Mouse (Mus musculus) heart, postnatal 36 days (tissue): ENCODE results near the gene Retnla. TPM values are rescaled to one million over a fixed set of nuclear protein-coding genes. Genes with fewer than 3 reads are reported as not detected.
"Not testable (repeated sequence)": the region's sequence is repeated elsewhere in the genome, so short reads cannot be mapped to it uniquely, and the experiment has no call there.

Source experiments
- DNase-seq, 2 experiments: peaks; one replicate each; pipeline ENCODE4 v3.0.0; 2021 to 2022
- intact Hi-C: fragments of 180-260 bp; cut with DNase I; formaldehyde crosslinking; loops from one replicate; pipeline ENCODE4 v1.15.1; 2025
- total RNA-seq, 2 experiments: library from RNA; stranded (reverse); gene quantifications; 2 replicates each; pipeline ENCODE4 v1.2.3; 2021

Retnla gene
- 1 to 10 TPM; 2.2 to 2.7 TPM for total RNA-seq

DNA sequence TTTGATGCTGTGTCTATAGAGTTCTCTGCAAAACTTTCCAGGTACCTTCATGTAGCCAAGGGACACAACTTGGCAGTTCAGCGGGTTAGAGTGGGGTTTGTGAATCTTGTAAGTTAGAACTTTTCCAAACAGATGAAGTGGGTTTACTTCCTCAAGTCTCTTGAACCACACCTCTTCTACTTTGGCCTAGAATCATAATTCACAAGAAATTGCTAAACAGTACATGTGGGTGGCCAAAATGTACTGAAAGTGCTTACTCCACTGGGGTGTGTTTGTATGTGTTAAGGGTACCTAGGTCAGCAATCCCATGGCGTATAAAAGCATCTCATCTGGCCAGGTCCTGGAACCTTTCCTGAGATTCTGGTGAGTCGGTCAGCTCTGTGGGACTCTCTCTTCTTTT lies at the start of gene Retnla:
TSS of gene Retnla (plus strand) at position 286 of the 400 bp plus-strand sequence.
- intact Hi-C loops = no loop called here
- no peak for DNase-seq

DNA sequence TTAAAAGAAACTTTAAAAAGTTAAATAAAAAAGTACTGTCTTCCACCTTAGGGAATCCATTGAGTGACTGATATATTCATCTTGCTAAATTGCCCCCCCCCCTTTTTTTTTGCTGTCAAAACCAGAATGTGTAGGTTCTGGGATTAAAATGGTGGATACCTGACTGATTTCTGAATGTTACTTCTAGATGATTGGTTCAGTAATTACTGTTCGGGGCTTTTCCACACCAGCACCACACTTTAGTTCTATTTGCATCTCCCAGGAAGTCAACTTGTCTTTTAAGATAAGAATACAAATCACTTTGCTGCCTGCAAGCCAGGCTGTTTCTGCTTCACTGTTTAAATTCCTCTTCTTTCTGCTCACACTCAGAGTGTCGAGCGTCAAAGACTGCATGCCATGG lies 44.1 kb upstream of the Retnla start:
- no peak for DNase-seq
- intact Hi-C loops = no loop called here

DNA sequence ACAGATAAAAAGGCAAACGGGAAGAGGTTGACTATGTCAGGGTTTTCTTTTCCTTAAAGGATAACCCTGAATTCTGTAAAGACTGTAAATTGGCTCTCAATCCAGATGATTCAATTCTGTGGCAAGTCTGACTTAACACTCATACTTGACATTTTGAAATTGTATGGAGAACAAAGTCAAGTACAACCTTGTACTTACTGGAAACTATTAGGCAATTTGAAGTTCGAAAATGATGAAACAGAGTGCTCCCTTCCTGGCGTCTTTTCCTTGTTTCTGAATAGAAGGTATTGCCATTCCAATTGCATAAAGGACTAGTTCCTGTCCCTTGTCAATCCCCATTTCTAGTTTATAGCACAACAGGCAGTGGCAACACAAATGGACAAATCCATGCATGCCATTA lies 42.9 kb upstream of the Retnla start:
- intact Hi-C loops = no loop called here

DNA sequence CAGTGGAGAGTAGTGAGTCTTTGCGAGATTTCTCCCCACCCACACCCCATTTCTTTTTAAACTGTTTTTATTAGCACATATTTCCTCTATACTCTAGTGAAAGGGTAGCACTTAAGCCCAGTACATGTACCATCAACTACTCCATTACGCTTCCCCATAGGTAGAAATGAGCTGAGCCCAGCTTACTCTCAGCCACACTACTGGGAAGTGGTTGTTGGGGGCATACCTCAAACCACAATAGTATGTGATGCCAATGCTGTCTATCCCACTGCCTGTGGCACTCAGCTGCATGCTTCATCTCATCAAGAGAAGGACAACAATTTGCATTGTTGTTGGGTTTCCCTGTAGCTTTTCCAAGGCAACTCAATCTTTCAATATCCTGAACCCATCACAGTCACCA lies 41.4 kb upstream of the Retnla start:
- intact Hi-C loops = no loop called here
- DNase-seq = no peak

More for the DNA sequence above, 42.9 kb upstream of the Retnla start:
- no peak for DNase-seq

DNA sequence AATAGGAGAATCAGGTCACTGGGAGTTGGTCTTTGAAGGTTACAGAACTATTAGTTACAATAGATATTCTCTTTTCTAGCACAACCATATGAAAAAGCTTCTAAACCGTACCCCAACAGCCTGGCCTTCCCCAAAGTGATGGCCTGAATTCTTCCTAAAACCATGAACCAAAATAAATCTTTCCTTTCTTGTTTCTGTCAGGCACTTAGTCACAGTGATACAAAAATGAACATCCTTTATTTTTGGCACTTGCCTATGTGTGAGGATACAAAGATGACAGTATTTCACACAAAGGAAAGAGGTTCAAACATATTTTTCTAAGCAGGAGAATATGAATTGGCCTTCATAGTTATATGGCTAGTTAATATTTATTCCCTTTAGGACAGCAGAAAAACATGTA lies 36.9 kb upstream of the Retnla start:
- intact Hi-C loops = no loop called here
- DNase-seq = no peak

DNA sequence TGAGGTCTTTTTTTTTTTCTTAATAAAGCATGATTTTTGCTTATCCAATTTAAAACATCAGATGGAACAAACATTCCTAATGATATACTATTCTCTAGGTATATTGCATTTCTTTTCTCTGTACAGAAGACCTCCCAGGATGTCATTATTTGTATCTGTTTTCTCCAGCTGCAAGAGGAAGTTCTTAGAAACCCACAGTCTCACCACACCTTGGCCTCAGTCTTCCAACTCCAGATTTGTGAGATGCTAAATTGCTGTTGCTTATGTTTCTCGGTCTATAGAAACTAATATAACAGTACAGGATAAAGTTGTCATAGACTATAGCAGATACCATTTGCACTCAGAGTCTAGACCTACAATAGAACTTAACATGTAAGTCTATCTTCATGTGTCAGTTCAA lies 35.8 kb upstream of the Retnla start:
- DNase-seq = no peak

DNA sequence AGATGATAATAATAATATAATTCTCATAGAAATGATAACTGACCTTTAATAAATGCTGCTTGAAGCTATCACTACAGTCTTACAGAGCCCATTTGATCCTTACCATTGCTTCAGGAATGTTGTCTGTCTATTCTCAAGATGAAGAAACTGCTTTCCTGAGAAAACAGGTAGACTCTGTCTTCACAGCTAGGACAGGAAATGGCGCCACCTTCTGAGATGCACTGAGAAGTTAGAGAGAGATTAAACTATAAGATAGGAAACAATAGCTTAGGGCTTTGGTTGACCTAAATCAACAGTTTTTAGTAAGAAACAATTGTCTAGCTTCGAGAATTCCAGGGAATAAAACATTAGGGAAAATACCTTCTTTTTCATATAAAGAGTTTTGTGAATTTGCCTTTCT lies 33.0 kb upstream of the Retnla start:
- no peak for DNase-seq
- intact Hi-C loops = no loop called here

More for the DNA sequence above, 35.8 kb upstream of the Retnla start:
- intact Hi-C loops = no loop called here

DNA sequence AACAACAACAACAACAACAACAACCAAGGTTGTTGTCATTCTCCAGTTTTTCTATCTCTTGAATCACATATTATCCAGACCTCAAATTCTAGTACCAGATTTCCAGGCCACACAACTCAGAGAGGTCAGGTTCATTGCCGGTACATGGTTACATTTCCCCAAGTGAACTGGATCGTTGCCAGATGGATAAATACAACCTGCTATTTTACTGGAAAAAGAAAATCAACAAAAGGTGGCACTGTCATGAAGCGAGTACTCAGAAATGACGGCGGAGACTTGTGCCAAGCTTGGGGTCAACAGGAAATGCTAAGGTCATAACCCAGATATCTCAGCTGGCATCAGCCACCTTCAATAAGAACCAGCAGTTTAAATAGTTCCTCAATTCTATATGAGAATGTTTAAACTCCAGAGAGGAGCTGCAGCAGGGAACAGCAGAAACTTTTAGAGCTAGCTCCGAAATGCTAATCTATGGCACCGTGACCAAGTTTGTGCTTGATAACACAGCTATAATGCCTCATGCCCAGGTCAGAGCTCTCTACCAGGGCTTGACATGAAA lies 30.4 kb upstream of the Retnla start:
- no peak for DNase-seq
- intact Hi-C loops = no loop called here

DNA sequence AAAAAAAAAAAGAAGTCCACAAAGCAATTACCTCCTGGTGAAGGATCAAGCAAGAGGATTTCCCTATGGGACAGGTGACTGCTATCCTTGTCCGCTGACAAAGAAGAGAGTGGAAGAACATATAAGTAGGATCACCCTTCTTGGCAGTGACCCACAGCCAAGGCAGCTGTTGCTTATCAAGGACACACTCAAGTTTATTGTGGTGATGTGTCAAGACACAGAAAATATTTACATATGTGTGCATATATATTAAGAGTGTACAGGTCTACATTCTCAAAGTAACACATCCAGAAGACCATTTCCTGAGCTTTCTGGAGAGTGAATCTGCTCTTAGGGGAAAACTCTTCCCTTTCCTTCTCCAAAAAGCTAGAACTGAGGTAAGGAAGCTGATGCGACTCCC lies 25.7 kb upstream of the Retnla start, which contains the start of gene Retnlb:
TSS of gene Retnlb (plus strand) at position 162 of the 400 bp plus-strand sequence.
- intact Hi-C loops = no loop called here
- DNase-seq = no peak

DNA sequence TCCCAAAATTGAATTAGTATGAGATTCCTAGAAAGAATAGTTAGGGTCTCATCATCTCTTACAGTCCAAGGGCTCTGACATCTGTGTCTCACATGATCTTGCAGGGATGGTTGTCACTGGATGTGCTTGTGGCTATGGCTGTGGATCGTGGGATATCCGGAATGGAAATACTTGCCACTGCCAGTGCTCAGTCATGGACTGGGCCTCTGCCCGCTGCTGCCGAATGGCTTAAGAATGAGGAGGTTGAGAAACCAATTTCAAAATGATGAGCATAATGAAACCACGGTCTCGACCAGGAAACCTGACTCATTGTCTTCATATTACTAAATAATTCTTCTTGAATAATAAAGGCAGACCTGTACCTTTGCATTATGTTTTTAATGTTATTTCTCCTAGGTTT lies 23.8 kb upstream of the Retnla start:
- DNase-seq = no peak
- intact Hi-C loops = no loop called here

DNA sequence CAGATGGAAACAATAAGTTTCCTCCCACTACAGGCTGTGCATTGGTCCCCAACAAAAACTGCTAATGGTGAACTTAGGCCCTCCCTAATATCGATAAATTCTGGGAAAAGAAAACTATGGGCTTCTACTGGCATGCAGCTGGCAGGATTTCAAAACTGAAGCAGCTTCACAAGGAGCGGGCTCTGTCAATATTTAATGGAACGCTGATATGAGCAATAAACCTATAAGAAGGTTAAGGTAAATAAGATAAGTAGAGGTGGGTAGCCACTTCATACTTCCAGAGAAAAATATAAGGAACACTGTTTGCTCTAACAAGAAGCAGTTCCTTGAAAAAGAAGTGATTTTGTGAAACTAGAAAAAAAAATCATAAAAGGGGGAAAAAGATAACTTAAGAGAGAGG lies 15.9 kb upstream of the Retnla start:
- no peak for DNase-seq
- intact Hi-C loops = no loop called here

DNA sequence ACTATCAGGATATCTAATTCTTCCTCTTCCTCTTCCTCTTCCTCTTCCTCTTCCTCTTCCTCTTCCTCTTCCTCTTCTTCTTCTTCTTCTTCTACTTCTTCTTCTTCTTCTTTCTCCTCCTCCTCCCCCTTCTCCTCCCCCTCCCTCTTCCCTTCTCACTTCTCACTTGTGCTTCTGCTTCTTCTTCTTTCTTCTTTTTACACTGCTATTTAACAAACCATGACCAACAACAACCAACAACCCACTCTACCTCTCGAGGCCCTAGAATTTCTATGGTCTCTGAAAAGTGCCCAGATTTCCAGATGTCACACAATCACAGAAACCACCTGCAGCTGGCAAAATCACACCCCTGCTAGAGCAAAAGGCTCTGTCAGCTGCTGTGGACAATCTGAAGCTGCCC lies 14.7 kb upstream of the Retnla start:
- intact Hi-C loops = loop anchor here (1.0 kb wide), 1 partner anchor 7 kb away; no protein-coding TSS in a partner anchor
- no peak for DNase-seq

DNA sequence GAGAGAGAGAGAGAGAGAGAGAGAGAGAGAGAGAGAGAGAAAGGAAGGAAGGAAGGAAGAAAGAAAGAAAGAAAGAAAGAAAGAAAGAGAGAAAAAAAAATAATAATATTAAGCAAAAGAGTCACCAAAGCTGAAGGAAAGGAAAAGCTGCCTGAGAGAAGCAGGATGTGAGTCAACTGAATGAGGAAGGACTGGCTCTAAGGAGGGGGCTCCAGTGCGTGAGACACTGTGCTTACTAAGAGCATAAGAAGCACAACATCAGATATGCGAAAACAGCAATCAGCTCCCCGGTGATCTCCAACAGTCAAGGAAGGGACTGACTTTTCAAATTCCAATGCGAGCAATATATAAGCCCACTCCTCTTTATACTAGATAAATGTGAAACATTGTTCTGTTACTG lies 13.3 kb upstream of the Retnla start:
- intact Hi-C loops = no loop called here
- no peak for DNase-seq

DNA sequence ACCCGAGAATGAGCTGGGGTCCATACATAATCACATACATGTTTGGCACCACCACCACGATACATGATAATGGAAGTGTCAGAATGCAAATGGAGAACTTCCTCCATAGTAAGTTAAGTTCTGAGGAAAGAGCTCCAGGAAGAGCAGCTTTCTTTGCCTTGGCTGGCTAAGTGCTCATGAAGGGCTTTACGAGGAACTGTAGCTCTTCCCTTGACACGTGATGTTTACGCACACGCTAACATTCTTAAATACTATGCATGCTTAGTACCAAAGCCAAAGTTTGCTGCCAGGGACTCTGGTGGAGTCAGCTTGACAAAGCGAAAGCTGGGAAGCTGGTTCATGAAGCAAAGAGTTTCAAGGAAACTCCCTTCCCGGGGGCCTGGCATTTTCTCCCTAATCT lies 10.3 kb upstream of the Retnla start:
- intact Hi-C loops = no loop called here
- DNase-seq = no peak

DNA sequence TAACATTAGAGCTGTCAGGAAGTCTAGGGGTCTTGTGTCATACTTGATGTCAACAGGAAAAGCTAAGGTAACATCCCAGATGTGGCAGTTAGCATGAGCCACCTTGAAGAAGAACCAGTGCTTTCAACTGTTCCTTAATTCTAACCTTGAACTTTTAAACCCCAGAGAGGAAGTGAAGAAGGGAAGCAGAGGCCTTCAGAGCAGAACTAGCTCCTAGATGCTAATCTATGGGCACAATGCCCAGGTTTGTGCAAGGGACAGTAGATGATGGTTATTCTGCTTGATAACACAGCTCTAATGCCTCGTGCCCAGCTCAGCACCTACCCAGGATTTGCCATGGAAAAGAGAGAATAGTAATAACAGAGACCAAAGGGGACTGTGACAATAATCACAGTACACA lies 8.7 kb upstream of the Retnla start:
- intact Hi-C loops, DNase-seq: not testable (repeated sequence)

DNA sequence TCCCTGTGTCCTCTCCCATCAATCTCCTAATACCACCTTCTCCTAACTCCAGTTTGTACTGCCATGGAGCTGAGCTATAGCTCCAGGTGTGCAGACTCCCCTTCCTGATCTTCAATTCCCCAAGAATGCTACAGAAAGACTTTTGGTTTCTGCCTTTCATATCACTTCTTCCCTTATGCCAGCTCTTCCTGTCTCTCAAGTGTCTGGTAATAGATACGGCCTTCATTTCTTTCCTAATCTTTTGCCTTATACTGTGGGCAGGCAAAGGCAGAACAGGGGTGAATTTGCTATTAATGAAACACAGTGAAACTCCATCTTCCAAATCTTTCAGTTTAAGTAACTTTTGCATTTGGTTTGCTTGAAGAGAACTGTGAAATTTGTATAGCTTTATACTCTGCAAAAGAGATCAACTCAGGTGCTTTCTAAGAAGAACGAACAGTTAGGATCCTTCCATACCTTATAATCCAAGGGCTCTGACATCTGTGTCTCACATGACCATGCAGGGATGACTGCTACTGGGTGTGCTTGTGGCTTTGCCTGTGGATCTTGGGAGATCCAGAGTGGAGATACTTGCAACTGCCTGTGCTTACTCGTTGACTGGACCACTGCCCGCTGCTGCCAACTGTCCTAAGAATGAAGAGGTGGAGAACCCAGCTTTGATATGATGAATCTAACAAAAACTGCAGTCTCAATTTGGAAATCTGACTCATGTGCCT lies 1.5 kb downstream of the Retnla start:
- intact Hi-C loops = no loop called here
- no peak for DNase-seq

DNA sequence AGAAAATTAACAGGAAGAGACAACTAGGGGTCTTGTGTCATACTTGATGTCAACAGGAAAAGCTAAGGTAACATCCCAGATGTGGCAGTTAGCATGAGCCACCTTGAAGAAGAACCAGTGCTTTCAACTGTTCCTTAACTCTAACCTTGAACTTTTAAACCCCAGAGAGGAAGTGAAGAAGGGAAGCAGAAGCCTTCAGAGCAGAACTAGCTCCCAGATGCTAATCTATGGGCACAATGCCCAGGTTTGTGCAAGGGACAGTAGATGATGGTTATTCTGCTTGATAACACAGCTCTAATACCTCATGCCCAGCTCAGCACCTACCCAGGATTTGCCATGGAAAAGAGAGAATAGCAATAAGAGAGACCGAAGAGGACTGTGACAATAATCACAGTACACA lies 22.7 kb downstream of the Retnla start:
- intact Hi-C loops, DNase-seq: not testable (repeated sequence)

DNA sequence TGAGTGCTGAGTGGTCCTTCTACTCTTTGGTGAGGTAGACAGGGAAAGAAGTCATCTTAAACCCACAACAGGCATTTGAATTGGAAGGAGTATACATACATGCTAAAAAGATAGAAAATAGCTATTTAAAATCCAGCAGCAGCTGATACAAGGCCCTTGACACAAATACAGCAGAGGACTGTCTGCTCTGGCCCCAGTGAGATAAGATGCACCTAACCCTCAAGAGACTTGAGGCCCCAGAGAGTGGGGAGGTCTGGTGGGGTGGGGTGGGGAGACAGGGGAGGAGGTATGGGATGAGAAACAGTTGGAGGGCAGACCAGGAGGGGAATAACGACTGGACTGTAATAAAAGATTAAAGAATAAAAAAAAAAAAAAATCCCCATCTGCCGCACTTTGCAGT lies 25.3 kb downstream of the Retnla start:
- no peak for DNase-seq
- intact Hi-C loops = no loop called here

DNA sequence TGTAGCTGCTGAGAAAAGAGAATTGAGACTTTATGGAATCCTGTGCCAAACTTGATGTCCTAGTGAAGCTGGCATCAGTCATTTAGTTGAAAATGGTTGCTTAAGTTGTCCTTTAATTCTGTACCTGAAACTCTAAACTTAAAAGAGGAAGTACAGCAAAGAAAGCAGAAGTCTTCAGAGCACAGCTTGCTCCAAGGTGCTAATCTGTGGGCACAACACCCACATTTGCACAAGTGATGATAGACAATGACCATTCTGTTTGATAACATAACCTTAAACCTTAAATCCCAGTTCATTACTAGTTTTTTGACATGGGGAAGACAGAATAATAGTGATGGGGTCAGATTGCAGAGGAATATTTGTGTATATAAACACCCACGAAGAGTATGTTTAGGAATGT lies 26.3 kb downstream of the Retnla start:
- no peak for DNase-seq
- intact Hi-C loops = no loop called here

DNA sequence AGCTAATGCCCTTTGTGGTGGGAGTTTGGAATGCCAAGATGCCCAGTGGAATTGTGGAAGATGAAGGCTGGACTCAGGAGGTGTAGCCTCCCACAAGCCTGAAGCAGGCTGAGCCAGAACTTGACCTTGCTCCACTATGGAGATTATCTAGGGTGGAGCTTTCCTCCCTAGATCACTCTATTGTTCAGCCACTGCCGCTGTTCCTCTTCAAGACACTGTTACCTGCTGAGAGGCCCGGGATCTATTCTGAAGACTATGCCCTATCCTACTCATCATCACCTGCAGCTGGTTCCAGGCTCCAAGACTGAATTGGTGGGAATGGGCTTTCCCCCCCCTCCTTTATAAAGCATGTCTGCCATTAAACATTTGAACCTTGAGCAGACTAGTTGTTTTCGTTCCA lies 27.3 kb downstream of the Retnla start:
- intact Hi-C loops = no loop called here
- DNase-seq = no peak

DNA sequence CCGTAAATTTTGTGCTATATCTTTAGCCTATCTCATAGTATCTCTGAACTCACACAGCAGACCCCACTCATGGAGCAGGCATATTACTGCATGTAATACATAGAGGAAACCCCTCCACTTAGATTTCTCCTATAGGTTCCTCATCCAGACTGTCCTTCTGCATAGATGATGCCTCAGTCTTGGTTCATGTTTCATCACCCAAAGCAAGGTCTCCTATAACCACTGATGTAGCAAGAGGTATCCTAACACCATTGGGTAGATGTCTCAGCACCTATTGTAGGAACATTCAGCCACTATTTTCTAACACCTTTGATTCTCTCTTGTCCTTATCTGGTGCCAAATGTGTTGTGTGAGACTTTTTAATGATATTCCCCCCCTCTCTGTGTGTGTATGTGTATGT lies 29.4 kb downstream of the Retnla start:
- DNase-seq = no peak
- intact Hi-C loops = no loop called here

DNA sequence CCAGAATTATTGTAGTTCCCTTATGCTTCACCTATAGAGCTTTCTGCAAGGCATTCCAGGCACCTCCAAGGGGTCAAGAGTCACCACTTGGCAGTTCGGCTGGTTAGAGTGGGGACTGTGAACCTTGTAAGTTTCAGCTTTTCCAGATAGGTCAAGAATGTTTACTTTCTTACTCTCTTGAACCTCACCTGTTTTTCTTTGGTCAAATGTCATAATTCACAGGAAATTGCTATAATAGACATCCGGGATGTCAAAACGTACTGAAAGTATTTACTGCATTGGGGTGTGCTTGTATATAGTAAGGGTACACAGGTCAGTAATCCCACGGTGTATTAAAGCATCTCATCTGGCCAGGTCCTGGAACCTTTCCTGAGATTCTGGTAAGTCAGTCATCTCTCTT lies 30.0 kb downstream of the Retnla start, which contains the start of gene Retnlg:
TSS of gene Retnlg (plus strand) at position 301 of the 400 bp plus-strand sequence.
- DNase-seq = no peak

DNA sequence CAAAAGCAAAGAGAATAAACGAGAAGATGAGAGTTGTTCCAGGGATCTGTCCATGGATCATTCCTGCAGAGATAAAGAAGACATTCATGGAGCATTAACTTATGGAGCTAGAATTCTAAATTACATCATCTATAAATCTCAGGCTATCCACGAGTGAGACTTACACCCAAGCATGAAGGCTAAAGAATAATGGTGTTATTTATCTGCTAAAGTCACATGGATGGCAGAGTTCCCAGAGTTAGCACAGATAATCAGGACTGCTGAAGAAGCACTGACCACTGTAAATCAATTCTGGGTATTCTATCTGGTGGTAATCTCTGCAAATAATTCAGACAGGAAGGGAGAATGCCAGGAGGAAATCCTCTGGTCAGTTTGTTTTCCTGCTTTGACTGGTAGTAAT lies 48.4 kb downstream of the Retnla start:
- intact Hi-C loops = no loop called here
- DNase-seq = no peak

More for the DNA sequence above, 30.0 kb downstream of the Retnla start, which contains the start of gene Retnlg:
- intact Hi-C loops = no loop called here
